Mouse (Mus musculus) embryonic facial prominence, embryonic 15.5 days (tissue): Measurements from ENCODE around the gene Tlcd2. TPM values are rescaled to one million over a fixed set of nuclear protein-coding genes. Genes with fewer than 3 reads are reported as not detected.

Experiments used
- microRNA counts: library from miRNA; unstranded; fragments of <30 nt; microRNA quantifications from one replicate; lab custom pipeline; 2016
- microRNA-seq: library from miRNA; unstranded; fragments of <30 nt; microRNA quantifications from one replicate; pipeline ENCODE4, GENCODE M21; 2016; ENCODE audit warnings: borderline number of aligned reads
- polyA plus RNA-seq: library from polyadenylated mRNA; unstranded; fragments of >200 nt; fragmentation: Nextera tagmentation; extraction: Ambion mirVana; gene quantifications from 2 replicates; pipeline ENCODE4 v1.2.1, GENCODE M21; 2015

Tlcd2 gene
- polyA plus RNA-seq, 1 experiment from 2014 or later = 38.0 TPM

MicroRNAs encoded within 50 kb of the gene (microRNA counts, 519-probe panel; counts per million panel counts)
- microRNA mmu-miR-22 (lab: Ali Mortazavi, UCI) = 3,796 counts per million, percentile 89 among the panel's probes with 10 or more counts

Small RNA genes lying within 50 kb of the gene (microRNA-seq; reads per million reads assigned to microRNA genes)
- 5,057 reads per million, percentile 90 among the genes with 10 or more reads in this experiment for gene Mir22

Other genes with a start within 250 kb of the Tlcd2 start
- 92.7 and 96.4 TPM in 2 replicates for gene Rpa1, start 113.4 kb upstream of the Tlcd2 start, polyA plus RNA-seq
- 13.2 and 13.8 TPM in 2 replicates for gene Smyd4, start 113.3 kb upstream of the Tlcd2 start, polyA plus RNA-seq
- gene Serpinf1, start 39.0 kb upstream of the Tlcd2 start, polyA plus RNA-seq = 393 and 406 TPM in 2 replicates
- 0.09 TPM in 1 of 2 replicates, not detected in the other for gene Serpinf2, start 22.1 kb upstream of the Tlcd2 start, polyA plus RNA-seq
- gene Wdr81, start 7.0 kb upstream of the Tlcd2 start, polyA plus RNA-seq = 6.3 and 7.4 TPM in 2 replicates
- gene Prpf8, start 25.1 kb downstream of the Tlcd2 start, polyA plus RNA-seq = 51.7 and 52.5 TPM in 2 replicates
- 0.73 and 1.0 TPM in 2 replicates for gene Rilp, start 48.4 kb downstream of the Tlcd2 start, polyA plus RNA-seq
- 8.0 and 8.1 TPM in 2 replicates for gene Scarf1, start 51.8 kb downstream of the Tlcd2 start, polyA plus RNA-seq
- 5.5 and 5.7 TPM in 2 replicates for gene Slc43a2, start 70.0 kb downstream of the Tlcd2 start, polyA plus RNA-seq
- 73.0 and 79.3 TPM in 2 replicates for gene Pitpna, start 126.4 kb downstream of the Tlcd2 start, polyA plus RNA-seq
- 25.7 and 31.9 TPM in 2 replicates for gene Inpp5k, start 169.3 kb downstream of the Tlcd2 start, polyA plus RNA-seq
- gene Myo1c, start 188.8 kb downstream of the Tlcd2 start, polyA plus RNA-seq = 56.1 and 65.3 TPM in 2 replicates
- gene Crk, start 217.5 kb downstream of the Tlcd2 start, polyA plus RNA-seq = 105 and 112 TPM in 2 replicates